Mouse (Mus musculus) forebrain, embryonic 13.5 days (tissue): ENCODE results near the gene Ifna1. TPM values are rescaled to one million over a fixed set of nuclear protein-coding genes. Genes with fewer than 3 reads are reported as not detected.

Source experiments
- ATAC-seq: fragments of 200-750 bp; cut with Nextera tagmentation; 2 replicates; pipeline ENCODE4 v1.8.0; 2017
- H3K27ac ChIP-seq: fragments of 300-500 bp; sonication (generic); 2 replicates; pipeline ENCODE4 v1.5.1; 2015; ENCODE audit warnings: inconsistent platforms, mild to moderate bottlenecking, moderate library complexity
- H3K27me3 ChIP-seq: fragments of 300-500 bp; sonication (generic); 2 replicates; pipeline ENCODE4 v1.6.1; 2015; ENCODE audit warnings: mild to moderate bottlenecking, inconsistent platforms
- H3K36me3 ChIP-seq: fragments of 300-500 bp; sonication (generic); 2 replicates; pipeline ENCODE4 v1.6.1; 2015; ENCODE audit warnings: mild to moderate bottlenecking, inconsistent platforms; ENCODE audit not compliant: poor library complexity, severe bottlenecking
- H3K4me1 ChIP-seq: fragments of 300-500 bp; sonication (generic); 2 replicates; pipeline ENCODE4 v1.6.1; 2015; ENCODE audit warnings: inconsistent platforms
- H3K4me2 ChIP-seq: fragments of 300-500 bp; sonication (generic); 2 replicates; pipeline ENCODE4 v1.6.1; 2015; ENCODE audit warnings: inconsistent platforms, mild to moderate bottlenecking, moderate library complexity
- H3K4me3 ChIP-seq: fragments of 300-500 bp; sonication (generic); 2 replicates; pipeline ENCODE4 v1.5.1; 2015; ENCODE audit warnings: mild to moderate bottlenecking, inconsistent platforms
- H3K9ac ChIP-seq: fragments of 300-500 bp; sonication (generic); 2 replicates; pipeline ENCODE4 v1.6.1; 2015; ENCODE audit warnings: mild to moderate bottlenecking, inconsistent platforms
- H3K9me3 ChIP-seq: fragments of 300-500 bp; sonication (generic); replicated peaks from 2 replicates; pipeline ENCODE4 v1.6.1; 2016; ENCODE audit warnings: inconsistent platforms
- WGBS: fragments of 180-500 bp; shearing (Covaris S2); methylation state at CpG from one replicate; pipeline ENCODE4 v1.1.7; 2015; 5-methylcytosine and 5-hydroxymethylcytosine counted together
- polyA plus RNA-seq: library from polyadenylated mRNA; unstranded; fragments of >200 nt; fragmentation: Nextera tagmentation; extraction: Ambion mirVana; gene quantifications from 2 replicates; pipeline ENCODE4 v1.2.1, GENCODE M21; 2015

Gene Ifna1
- polyA plus RNA-seq, 1 experiment from 2014 or later = not detected

DNA sequence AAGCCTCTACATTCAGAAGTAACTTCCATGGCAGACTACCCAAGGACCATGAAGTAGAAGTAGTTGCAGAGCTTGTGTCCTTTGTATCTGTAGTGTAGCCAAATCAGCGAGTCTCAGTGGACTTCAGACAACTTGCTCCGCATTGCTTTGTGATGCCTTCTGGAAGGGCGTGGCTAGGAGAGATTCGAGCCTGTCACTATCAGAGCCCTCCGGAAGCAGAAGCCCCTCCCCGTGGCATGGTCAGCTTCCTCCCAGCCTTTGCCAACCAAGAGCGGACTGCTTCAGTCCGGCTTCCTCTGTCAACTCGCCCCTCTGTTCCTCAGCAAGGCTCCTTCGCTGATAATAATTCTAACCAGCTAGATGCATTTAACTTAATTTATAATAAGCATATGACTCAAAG is 28.4 kb downstream of the Ifna1 start:
- no peak for ATAC-seq

DNA sequence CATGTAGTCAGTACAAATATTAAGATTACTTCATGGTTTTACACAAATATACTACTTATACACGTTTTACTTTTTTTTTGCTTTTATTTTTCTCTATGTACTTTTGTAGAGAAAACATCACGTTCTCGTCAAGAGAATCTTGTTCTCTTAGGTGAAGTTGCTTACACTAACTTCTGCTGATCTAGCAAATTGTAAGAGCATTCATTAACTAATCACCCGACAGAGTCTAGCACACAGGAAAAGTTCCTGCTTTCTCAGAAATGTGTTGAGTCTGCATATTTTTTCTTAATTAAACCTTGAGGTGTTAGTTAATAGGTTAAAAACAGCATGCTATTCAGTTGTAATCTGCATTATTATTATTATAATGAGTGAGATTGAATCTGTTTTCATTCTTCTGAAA is 28.9 kb downstream of the Ifna1 start:
- H3K4me2 ChIP-seq = no peak overlapping the region
- no peak for ATAC-seq
- H3K36me3 ChIP-seq = no peaks in the 10 kb centered on the region
- no peaks in the 10 kb centered on the region for H3K27me3 ChIP-seq
- no peak overlapping the region for H3K9ac ChIP-seq
- 67% methylated on average over 4 of the region's 4 CpGs for WGBS
- no peak overlapping the region for H3K4me3 ChIP-seq
- no peaks in the 10 kb centered on the region for H3K9me3 ChIP-seq
- no peaks in the 10 kb centered on the region for H3K4me1 ChIP-seq
- H3K27ac ChIP-seq = no peak overlapping the region

More for the DNA sequence above, 28.4 kb downstream of the Ifna1 start:
- Histone ChIP-seq H3K36me3 (no peaks in the 10 kb centered on the region), H3K4me3 (no peak overlapping the region), H3K27ac (no peak overlapping the region), H3K9me3 (no peaks in the 10 kb centered on the region), H3K27me3 (no peaks in the 10 kb centered on the region), H3K4me1 (no peaks in the 10 kb centered on the region), H3K4me2 (no peak overlapping the region), H3K9ac (no peak overlapping the region)
- 48% methylated on average over 10 of the region's 10 CpGs for WGBS

GRCm38 (mm10) chr4:88880101-88880500 is 30.2 kb downstream of the Ifna1 start, which contains the start of gene Ifne:
Gene Ifne (minus strand): TSS chr4:88880201.
- Histone ChIP-seq H3K36me3 (no peaks in the 10 kb centered on the region), H3K9me3 (no peaks in the 10 kb centered on the region), H3K27ac (no peak within 1 kb of the TSS), H3K27me3 (no peaks in the 10 kb centered on the region), H3K9ac (no peak within 1 kb of the TSS), H3K4me2 (no peak within 1 kb of the TSS), H3K4me1 (no peaks in the 10 kb centered on the region), H3K4me3 (no peak within 1 kb of the TSS)
- 86% methylated on average over 8 of the region's 8 CpGs for WGBS
- ATAC-seq = no peak

DNA sequence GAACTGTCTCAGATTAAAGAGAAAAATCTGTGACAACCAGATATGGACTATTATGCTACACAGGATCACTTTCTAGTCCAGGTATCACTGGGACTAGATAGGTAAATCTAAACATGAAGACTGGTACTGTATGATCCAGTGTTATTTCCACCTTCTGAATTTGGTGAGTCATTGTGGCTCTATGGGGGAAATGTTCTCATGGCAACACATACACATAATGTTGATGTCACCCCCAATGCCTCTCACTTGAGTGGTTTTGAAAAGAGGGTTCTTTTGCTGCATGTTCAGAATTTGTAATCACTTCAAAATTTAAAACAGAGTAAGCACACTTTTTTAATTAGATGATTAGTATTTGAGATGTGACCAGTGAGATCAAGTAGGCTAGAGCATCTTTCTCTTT is 38.3 kb downstream of the Ifna1 start:
- Histone ChIP-seq H3K4me2 (no peak overlapping the region), H3K9me3 (no peaks in the 10 kb centered on the region), H3K4me3 (no peak overlapping the region), H3K9ac (no peak overlapping the region), H3K27me3 (no peaks in the 10 kb centered on the region), H3K4me1 (no peaks in the 10 kb centered on the region), H3K36me3 (no peaks in the 10 kb centered on the region), H3K27ac (no peak overlapping the region)
- no peak for ATAC-seq

- no peak overlapping the region for H3K4me3 ChIP-seq
- no peak overlapping the region for H3K4me2 ChIP-seq
- no peaks in the 10 kb centered on the region for H3K4me1 ChIP-seq
- no peaks in the 10 kb centered on the region for H3K9me3 ChIP-seq
- no peak for ATAC-seq
- H3K27ac ChIP-seq = no peak overlapping the region
- no peak overlapping the region for H3K9ac ChIP-seq
- no peaks in the 10 kb centered on the region for H3K36me3 ChIP-seq
- H3K27me3 ChIP-seq = no peaks in the 10 kb centered on the region
These were observed 43.4 kb downstream of the Ifna1 start for GRCm38 (mm10) chr4:88893201-88893754.

Other genes starting within 250 kb of the Ifna1 start
- not detected in 2 replicates for gene Ifna12, start 246.7 kb upstream of the Ifna1 start, polyA plus RNA-seq
- gene C87499, start 215.7 kb upstream of the Ifna1 start, polyA plus RNA-seq = not detected in 2 replicates
- not detected in 2 replicates for gene Ifna13, start 205.6 kb upstream of the Ifna1 start, polyA plus RNA-seq
- not detected in 2 replicates for gene Ifna16, start 173.2 kb upstream of the Ifna1 start, polyA plus RNA-seq
- gene Ifna2, start 166.2 kb upstream of the Ifna1 start, polyA plus RNA-seq = not detected in 2 replicates
- not detected in 2 replicates for gene Ifnab, start 158.7 kb upstream of the Ifna1 start, polyA plus RNA-seq
- gene Gm26566, start 128.3 kb upstream of the Ifna1 start, polyA plus RNA-seq = 1.1 and 2.1 TPM in 2 replicates
- 120 and 125 TPM in 2 replicates for gene Klhl9, start 127.6 kb upstream of the Ifna1 start, polyA plus RNA-seq
- not detected in 2 replicates for gene Gm13271, start 95.2 kb upstream of the Ifna1 start, polyA plus RNA-seq
- 0.17 TPM in 1 of 2 replicates, not detected in the other for gene Gm13283, start 90.0 kb upstream of the Ifna1 start, polyA plus RNA-seq
- not detected in 2 replicates for gene Gm13290, start 76.3 kb upstream of the Ifna1 start, polyA plus RNA-seq
- gene Gm13289, start 73.2 kb upstream of the Ifna1 start, polyA plus RNA-seq = not detected in 2 replicates
- gene Gm13272, start 70.2 kb upstream of the Ifna1 start, polyA plus RNA-seq = not detected in 2 replicates
- 0.18 TPM in 1 of 2 replicates, not detected in the other for gene Ifnz, start 68.0 kb upstream of the Ifna1 start, polyA plus RNA-seq
- gene Gm13276, start 64.4 kb upstream of the Ifna1 start, polyA plus RNA-seq = not detected in 2 replicates
- gene Gm13277, start 61.5 kb upstream of the Ifna1 start, polyA plus RNA-seq = not detected in 2 replicates
- gene Gm13278, start 58.5 kb upstream of the Ifna1 start, polyA plus RNA-seq = not detected in 2 replicates
- gene Gm13275, start 55.6 kb upstream of the Ifna1 start, polyA plus RNA-seq = not detected in 2 replicates
- gene Gm13279, start 52.7 kb upstream of the Ifna1 start, polyA plus RNA-seq = not detected in 2 replicates
- 0.43 TPM in 1 of 2 replicates, not detected in the other for gene Gm13285, start 50.4 kb upstream of the Ifna1 start, polyA plus RNA-seq
- not detected in 2 replicates for gene Gm13287, start 46.8 kb upstream of the Ifna1 start, polyA plus RNA-seq
- gene Gm13288, start 44.6 kb upstream of the Ifna1 start, polyA plus RNA-seq = not detected in 2 replicates
- gene Ifna7, start 33.9 kb upstream of the Ifna1 start, polyA plus RNA-seq = not detected in 2 replicates
- gene Ifna11, start 30.1 kb upstream of the Ifna1 start, polyA plus RNA-seq = not detected in 2 replicates
- not detected in 2 replicates for gene Ifna6, start 22.7 kb upstream of the Ifna1 start, polyA plus RNA-seq
- gene Ifna5, start 14.6 kb upstream of the Ifna1 start, polyA plus RNA-seq = not detected in 2 replicates
- gene Ifna4, start 8.2 kb upstream of the Ifna1 start, polyA plus RNA-seq = not detected in 2 replicates
- not detected in 2 replicates for gene Ifne, start 30.1 kb downstream of the Ifna1 start, polyA plus RNA-seq